Mouse (Mus musculus): ENCODE measurements around the gene Snx6. TPM values are rescaled to one million over a fixed set of nuclear protein-coding genes. Genes with fewer than 3 reads are reported as not detected.

Gene Snx6
- total RNA-seq (2023; ENCODE audit: inconsistent age) = 55.3 to 66.9 TPM (median 62.1 TPM) in 4 replicates

GRCm38 (mm10) chr12:54795153-54795998 lies at the start of gene Snx6:
Gene Snx6, minus strand, starts transcription at chr12:54795703.

Other genes with a start within 250 kb of the Snx6 start
- gene Sptssa, start 139.1 kb downstream of the Snx6 start, total RNA-seq (2023; ENCODE audit: inconsistent age) = 28.2 to 36.8 TPM (median 31.4 TPM) in 4 replicates
- 37.6 to 46.9 TPM (median 40.1 TPM) in 4 replicates for gene Eapp, start 99.8 kb downstream of the Snx6 start, total RNA-seq (2023; ENCODE audit: inconsistent age)
- gene Cfl2, start 67.2 kb upstream of the Snx6 start, total RNA-seq (2023; ENCODE audit: inconsistent age) = 37.4 to 47.9 TPM (median 41.3 TPM) in 4 replicates
- gene Gm20403, start 190.8 kb upstream of the Snx6 start, total RNA-seq (2023; ENCODE audit: inconsistent age) = not detected in 4 replicates
- gene Baz1a, start 218.6 kb upstream of the Snx6 start, total RNA-seq (2023; ENCODE audit: inconsistent age) = 252 to 283 TPM (median 268 TPM) in 4 replicates

All from B cell, adult (primary cell).